Mouse (Mus musculus): ENCODE results near the gene Lat. TPM values are rescaled to one million over a fixed set of nuclear protein-coding genes. Genes with fewer than 3 reads are reported as not detected.

Gene Lat
- polyA plus RNA-seq, 1 experiment: 1.7 TPM

DNA sequence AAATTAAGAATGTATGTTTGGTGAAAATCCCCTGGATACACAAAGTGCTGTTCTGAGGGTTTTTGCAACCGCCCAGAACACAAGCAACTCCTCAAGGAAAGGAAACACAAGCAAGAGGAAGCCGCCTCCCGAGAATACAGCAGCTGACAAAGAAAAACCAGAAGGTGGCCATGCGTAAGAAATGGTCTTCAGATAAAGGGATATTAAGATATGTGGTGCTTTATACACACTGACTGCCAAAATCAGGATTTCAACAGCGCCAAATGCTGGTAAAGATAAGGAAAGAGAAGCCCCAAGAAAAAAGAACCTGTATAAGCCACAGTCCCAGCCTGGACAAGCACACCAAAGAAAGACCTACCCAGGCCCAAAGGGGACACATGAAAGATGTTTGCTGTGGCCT lies 14.2 kb upstream of the Lat start:
- no peak overlapping the region for H3K4me3 ChIP-seq (ENCODE audit: insufficient read depth, low read depth, low read length)
- H3K27ac ChIP-seq (replicated peaks; ENCODE audit: low read depth, low read length): no peak overlapping the region
- H3K4me1 ChIP-seq (ENCODE audit: control insufficient read depth, insufficient read depth, insufficient read length, low read length): no peaks in the 10 kb centered on the region

DNA sequence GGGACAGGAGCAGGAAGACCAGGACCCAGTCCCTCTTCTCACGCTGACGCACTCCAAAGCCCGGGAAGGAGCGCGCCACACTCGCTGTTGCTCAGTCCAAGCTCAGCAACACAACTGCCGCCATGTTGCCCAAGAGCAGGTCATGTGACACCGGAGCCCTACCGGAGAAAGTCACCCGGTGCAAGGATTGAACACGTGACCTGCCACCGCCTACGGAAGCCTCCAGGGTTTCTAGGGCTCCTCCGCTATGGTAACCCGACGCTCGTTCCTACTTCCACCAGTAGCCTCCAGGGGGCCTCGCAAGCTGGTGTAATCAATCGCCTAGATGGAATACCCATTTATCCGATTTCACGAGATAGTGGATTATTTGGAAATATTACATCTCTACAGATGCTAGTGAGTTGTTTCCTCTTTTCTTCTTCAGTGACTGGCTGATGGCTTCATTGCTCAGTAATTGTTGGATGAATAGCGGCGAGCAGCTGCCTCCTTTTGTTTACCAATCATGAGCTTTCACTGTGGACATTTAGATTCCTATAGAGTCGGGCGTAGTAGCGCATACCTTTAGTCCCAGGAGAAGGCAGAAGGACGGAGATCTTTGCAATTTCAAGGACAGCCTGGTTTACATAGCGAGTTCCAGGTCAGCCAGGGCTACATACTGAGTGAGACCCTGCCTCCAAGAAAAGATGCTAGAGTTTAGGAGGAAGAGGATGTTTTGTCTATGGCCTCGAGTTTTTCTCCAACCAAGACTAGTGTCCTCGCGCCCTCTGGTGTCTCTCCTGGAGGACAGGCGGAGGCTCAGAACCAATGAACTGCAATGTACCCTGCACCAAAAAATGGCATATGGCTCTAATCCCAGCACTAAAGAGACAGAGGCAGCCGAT lies 8.1 kb upstream of the Lat start, which contains the start of gene Spns1:
TSS of gene Spns1 (minus strand) at position 173 of the 881 bp plus-strand sequence.
- Histone ChIP-seq H3K4me3 (ENCODE audit: insufficient read depth, low read depth, low read length) (peak within 1 kb of the TSS; percentile 69), H3K27ac (replicated peaks; ENCODE audit: low read depth, low read length) (0 out of 2 replicates have a peak within 1 kb of the TSS, but pooled peaks have one; percentile 6), H3K4me1 (ENCODE audit: control insufficient read depth, insufficient read depth, insufficient read length, low read length) (peaks cover 9% of the 10 kb centered on the region)

DNA sequence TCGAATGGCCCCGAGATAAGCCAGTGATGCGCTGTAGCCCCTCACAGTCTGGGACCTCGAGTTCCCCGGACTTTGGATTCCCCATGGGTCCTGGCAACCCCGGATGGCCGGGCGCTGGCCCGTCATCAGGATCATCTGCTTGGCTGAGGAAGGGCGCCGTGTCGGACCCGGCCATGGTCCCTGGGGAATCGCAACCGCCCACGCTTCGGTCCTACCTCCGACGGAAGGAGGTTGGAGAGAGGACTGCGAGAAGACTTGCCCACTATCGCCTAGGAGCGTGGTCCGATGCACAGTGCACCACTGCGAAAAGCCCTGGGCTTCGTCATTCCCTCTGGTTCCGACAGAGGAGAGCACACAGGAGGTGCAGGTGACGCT lies 7.5 kb upstream of the Lat start:
- peak overlapping the region; percentile 69 for H3K4me3 ChIP-seq (ENCODE audit: insufficient read depth, low read depth, low read length)
- peaks cover 9% of the 10 kb centered on the region for H3K4me1 ChIP-seq (ENCODE audit: control insufficient read depth, insufficient read depth, insufficient read length, low read length)
- 0 out of 2 replicates have a peak overlapping the region, but pooled peaks have one; percentile 6 for H3K27ac ChIP-seq (replicated peaks; ENCODE audit: low read depth, low read length)

DNA sequence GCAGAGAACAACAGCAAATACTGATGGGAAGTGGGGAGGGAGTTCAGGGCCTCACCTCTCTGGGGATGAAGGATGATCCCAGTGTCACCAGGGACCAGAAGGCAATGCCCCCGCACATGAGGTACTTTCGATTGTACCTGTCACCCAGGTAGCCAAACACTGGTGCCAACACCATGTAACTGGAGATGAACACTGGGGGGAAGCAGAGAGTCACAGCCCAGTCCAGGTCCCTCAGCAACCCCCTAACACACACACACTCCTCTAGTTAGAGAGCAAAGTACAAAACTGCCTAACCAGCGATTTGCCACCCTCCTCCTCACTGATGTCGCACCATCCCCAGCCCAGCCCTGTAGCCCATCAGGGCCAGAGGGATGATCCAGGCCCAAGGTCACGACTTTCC lies 5.6 kb upstream of the Lat start:
- Histone ChIP-seq H3K4me3 (ENCODE audit: insufficient read depth, low read depth, low read length) (no peak overlapping the region), H3K4me1 (ENCODE audit: control insufficient read depth, insufficient read depth, insufficient read length, low read length) (peaks cover 9% of the 10 kb centered on the region), H3K27ac (replicated peaks; ENCODE audit: low read depth, low read length) (no peak overlapping the region)

GRCm38 (mm10) chr7:126374526-126374925 lies 5.2 kb upstream of the Lat start:
- Histone ChIP-seq H3K4me3 (ENCODE audit: insufficient read depth, low read depth, low read length) (no peak overlapping the region), H3K27ac (replicated peaks; ENCODE audit: low read depth, low read length) (no peak overlapping the region), H3K4me1 (ENCODE audit: control insufficient read depth, insufficient read depth, insufficient read length, low read length) (peaks cover 9% of the 10 kb centered on the region)

- Histone ChIP-seq H3K4me3 (ENCODE audit: insufficient read depth, low read depth, low read length) (no peak overlapping the region), H3K27ac (replicated peaks; ENCODE audit: low read depth, low read length) (no peak overlapping the region), H3K4me1 (ENCODE audit: control insufficient read depth, insufficient read depth, insufficient read length, low read length) (peaks cover 9% of the 10 kb centered on the region)
These were observed 3.6 kb upstream of the Lat start for GRCm38 (mm10) chr7:126373007-126373406.

- H3K27ac ChIP-seq (replicated peaks; ENCODE audit: low read depth, low read length): no peak overlapping the region
- no peaks in the 10 kb centered on the region for H3K4me1 ChIP-seq (ENCODE audit: control insufficient read depth, insufficient read depth, insufficient read length, low read length)
- H3K4me3 ChIP-seq (ENCODE audit: insufficient read depth, low read depth, low read length): no peak overlapping the region
These were observed 1.0 kb downstream of the Lat start for GRCm38 (mm10) chr7:126368367-126368766.

DNA sequence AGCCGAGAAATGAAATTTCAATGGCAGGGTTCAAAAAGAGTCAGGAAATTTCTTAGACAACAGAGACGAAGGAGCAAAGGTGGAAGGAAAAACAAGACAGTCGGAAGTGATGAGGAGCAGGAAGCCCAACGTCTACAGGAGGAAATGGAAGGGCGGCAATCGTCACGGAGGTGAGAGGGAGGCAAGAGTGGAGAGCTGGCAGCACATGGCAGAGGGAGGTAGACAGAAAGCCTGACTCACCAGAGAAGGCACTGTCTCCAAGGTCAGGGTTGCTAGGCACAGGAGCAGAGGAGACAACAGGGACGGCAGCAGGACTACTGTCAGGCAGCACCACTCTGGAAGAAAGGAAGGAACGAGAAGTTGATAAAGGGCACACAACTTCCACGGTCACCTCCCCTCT lies 1.7 kb downstream of the Lat start:
- Histone ChIP-seq H3K4me3 (ENCODE audit: insufficient read depth, low read depth, low read length) (no peak overlapping the region), H3K4me1 (ENCODE audit: control insufficient read depth, insufficient read depth, insufficient read length, low read length) (no peaks in the 10 kb centered on the region), H3K27ac (replicated peaks; ENCODE audit: low read depth, low read length) (no peak overlapping the region)

- no peaks in the 10 kb centered on the region for H3K4me1 ChIP-seq (ENCODE audit: control insufficient read depth, insufficient read depth, insufficient read length, low read length)
- no peak overlapping the region for H3K27ac ChIP-seq (replicated peaks; ENCODE audit: low read depth, low read length)
- H3K4me3 ChIP-seq (ENCODE audit: insufficient read depth, low read depth, low read length): no peak overlapping the region
These were observed 6.3 kb downstream of the Lat start for GRCm38 (mm10) chr7:126363038-126363437.

DNA sequence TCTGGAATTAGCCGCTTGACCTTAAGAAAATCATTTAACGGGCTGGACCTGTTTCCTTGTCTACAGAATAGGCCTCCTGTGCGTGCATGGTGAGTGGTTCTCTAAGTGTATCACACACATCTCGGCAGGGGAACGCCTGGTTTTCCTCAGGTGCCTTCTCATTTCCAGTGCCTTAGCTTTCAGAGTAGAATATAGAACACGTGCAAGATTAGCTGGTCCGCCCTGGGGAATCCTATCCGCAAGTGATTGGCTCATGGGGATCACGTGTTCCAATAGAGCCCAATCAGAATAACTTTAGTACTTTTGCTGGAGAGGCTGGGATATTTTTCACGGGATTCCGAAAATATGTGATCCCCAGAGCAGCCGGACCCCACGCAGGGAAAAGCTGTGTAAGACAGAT lies 10.3 kb downstream of the Lat start:
- H3K4me3 ChIP-seq (ENCODE audit: insufficient read depth, low read depth, low read length): no peak overlapping the region; the same call in 1 of the 2 replicates
- no peaks in the 10 kb centered on the region for H3K4me1 ChIP-seq (ENCODE audit: control insufficient read depth, insufficient read depth, insufficient read length, low read length)
- no peak overlapping the region for H3K27ac ChIP-seq (replicated peaks; ENCODE audit: low read depth, low read length)

- Histone ChIP-seq H3K4me1 (ENCODE audit: control insufficient read depth, insufficient read depth, insufficient read length, low read length) (no peaks in the 10 kb centered on the region), H3K4me3 (ENCODE audit: insufficient read depth, low read depth, low read length) (no peak overlapping the region), H3K27ac (replicated peaks; ENCODE audit: low read depth, low read length) (no peak overlapping the region)
These were observed 11.0 kb downstream of the Lat start for GRCm38 (mm10) chr7:126358413-126358812.

DNA sequence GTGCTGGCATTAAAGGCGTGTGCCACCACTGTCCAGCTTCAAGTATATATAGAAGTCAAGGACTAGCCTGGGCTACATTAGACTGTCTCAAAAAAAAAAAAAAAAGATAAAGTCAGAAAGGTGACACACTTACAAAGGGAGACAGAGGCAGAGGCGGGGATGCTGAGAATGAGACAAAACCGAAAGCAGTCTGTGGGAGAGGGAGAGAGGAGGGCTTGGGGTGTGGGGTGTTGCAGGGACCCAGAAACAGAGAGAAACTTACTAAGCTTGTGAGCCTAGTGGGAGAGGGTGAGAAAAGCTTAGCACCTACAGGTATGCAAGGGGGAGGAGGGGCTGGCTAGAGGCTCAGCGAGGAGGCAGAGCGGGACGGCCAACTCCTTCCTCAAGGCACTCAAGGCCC lies 11.5 kb downstream of the Lat start:
- Histone ChIP-seq H3K27ac (replicated peaks; ENCODE audit: low read depth, low read length) (no peak overlapping the region), H3K4me1 (ENCODE audit: control insufficient read depth, insufficient read depth, insufficient read length, low read length) (no peaks in the 10 kb centered on the region), H3K4me3 (ENCODE audit: insufficient read depth, low read depth, low read length) (no peak overlapping the region)

- no peaks in the 10 kb centered on the region for H3K4me1 ChIP-seq (ENCODE audit: control insufficient read depth, insufficient read depth, insufficient read length, low read length)
- H3K27ac ChIP-seq (replicated peaks; ENCODE audit: low read depth, low read length): no peak overlapping the region
- H3K4me3 ChIP-seq (ENCODE audit: insufficient read depth, low read depth, low read length): no peak overlapping the region
These were observed 12.4 kb downstream of the Lat start for GRCm38 (mm10) chr7:126356793-126357591.

DNA sequence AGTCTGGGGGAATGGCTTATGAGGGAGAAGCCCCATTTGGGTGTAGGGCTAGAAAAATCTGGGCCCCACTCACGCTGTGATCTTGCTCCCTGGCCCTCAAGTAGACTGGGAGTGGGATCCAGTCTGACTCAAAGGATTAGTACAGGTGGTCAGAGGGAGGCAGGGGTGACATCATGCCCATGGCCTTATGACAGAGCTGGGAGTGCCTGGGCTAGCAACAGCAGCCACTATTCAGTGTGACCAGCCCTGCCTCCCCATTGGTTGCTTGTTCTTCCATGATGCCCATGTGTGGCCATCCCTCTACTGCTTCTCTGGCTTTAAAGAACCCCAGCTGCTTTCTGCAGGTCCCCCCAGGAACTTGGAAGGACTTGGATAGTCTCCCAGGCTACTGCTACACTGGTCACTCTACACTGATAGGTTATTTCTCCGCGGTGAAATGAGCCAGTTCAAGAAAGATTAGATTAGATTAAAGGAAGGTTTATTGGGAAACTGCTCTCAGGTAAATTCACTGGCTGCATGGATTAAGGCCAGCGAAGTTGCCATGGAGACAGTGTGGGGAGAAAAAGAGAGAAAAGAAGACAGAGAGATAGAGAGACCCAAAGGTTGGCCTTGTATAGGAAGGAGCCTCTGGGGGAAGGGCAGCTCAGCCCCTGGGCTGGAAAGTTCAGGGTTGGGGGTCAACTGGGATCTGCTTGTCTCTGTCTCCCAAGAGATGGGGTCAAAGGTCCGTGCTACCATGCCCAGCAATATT lies 13.3 kb downstream of the Lat start:
- Histone ChIP-seq H3K27ac (replicated peaks; ENCODE audit: low read depth, low read length) (no peak overlapping the region), H3K4me1 (ENCODE audit: control insufficient read depth, insufficient read depth, insufficient read length, low read length) (no peaks in the 10 kb centered on the region), H3K4me3 (ENCODE audit: insufficient read depth, low read depth, low read length) (no peak overlapping the region)
